Mouse (Mus musculus) myocyte (in vitro differentiated cells): ENCODE measurements around the gene Nt5c. TPM values are rescaled to one million over a fixed set of nuclear protein-coding genes. Genes with fewer than 3 reads are reported as not detected.
"Not testable (repeated sequence)": the region's sequence is repeated elsewhere in the genome, so short reads cannot be mapped to it uniquely, and the experiment has no call there.

Experiments
- H3K27me3 ChIP-seq: one replicate; pipeline ENCODE4 v1.6.1; 2011; ENCODE audit not compliant: control insufficient read depth, insufficient read depth, insufficient read length
- H3K36me3 ChIP-seq: one replicate; pipeline ENCODE4 v1.6.1; 2011; ENCODE audit not compliant: control insufficient read depth, insufficient read depth
- H3K4me2 ChIP-seq: one replicate; pipeline ENCODE4 v1.6.1; 2011; ENCODE audit warnings: low read depth, control low read depth
- H3K4me3 ChIP-seq: one replicate; pipeline ENCODE4 v1.5.1; 2011; ENCODE audit warnings: mild to moderate bottlenecking, control low read depth, moderate library complexity
- H3K79me2 ChIP-seq: one replicate; pipeline ENCODE4 v1.6.1; 2011; ENCODE audit not compliant: control insufficient read depth, insufficient read depth
- H3ac ChIP-seq: one replicate; pipeline ENCODE4 v1.6.1; 2011; ENCODE audit not compliant: control insufficient read depth, insufficient read length
- CEBPB ChIP-seq: IDR thresholded peaks from 2 replicates; pipeline ENCODE4 v1.6.1; 2011; ENCODE audit warnings: mild to moderate bottlenecking, moderate library complexity; ENCODE audit not compliant: poor library complexity, insufficient read depth, severe bottlenecking
- E2F4 ChIP-seq: IDR thresholded peaks from one replicate; pipeline ENCODE4 v1.6.1; 2011; ENCODE audit warnings: mild to moderate bottlenecking, control low read depth, moderate library complexity; ENCODE audit not compliant: insufficient read depth
- MAX ChIP-seq: IDR thresholded peaks from one replicate; pipeline ENCODE4 v1.6.1; 2011; ENCODE audit warnings: low read depth, mild to moderate bottlenecking, control low read depth
- MYOD1 ChIP-seq, 3 experiments: IDR thresholded peaks; one replicate each; pipeline ENCODE4 v1.6.1; 2011; ENCODE audit warnings: control low read depth in 2 of 3, low read depth in 2 of 3, mild to moderate bottlenecking in 2 of 3, moderate library complexity in 1 of 3; ENCODE audit not compliant: insufficient read length in 2 of 3, control insufficient read depth in 1 of 3
- MYOG ChIP-seq, 3 experiments: IDR thresholded peaks; one replicate each; pipeline ENCODE4 v1.6.1; 2011; ENCODE audit warnings: control low read depth in 2 of 3, low read depth in 2 of 3, mild to moderate bottlenecking in 2 of 3; ENCODE audit not compliant: insufficient read length in 2 of 3, control insufficient read depth in 1 of 3, insufficient read depth in 1 of 3
- POLR2A ChIP-seq: IDR thresholded peaks from one replicate; pipeline ENCODE4 v1.6.1; 2011; ENCODE audit warnings: low read depth, mild to moderate bottlenecking, control low read depth, moderate library complexity; ENCODE audit not compliant: insufficient read length
- POLR2AphosphoS2 ChIP-seq: IDR thresholded peaks from one replicate; pipeline ENCODE4 v1.6.1; 2011; ENCODE audit warnings: low read depth, control low read depth; ENCODE audit not compliant: insufficient read length
- REST ChIP-seq: IDR thresholded peaks from one replicate; pipeline ENCODE4 v1.6.1; 2011; ENCODE audit warnings: mild to moderate bottlenecking, control low read depth, moderate library complexity; ENCODE audit not compliant: insufficient read depth, insufficient read length
- SRF ChIP-seq: IDR thresholded peaks from one replicate; pipeline ENCODE4 v1.6.1; 2011; ENCODE audit warnings: low read depth; ENCODE audit not compliant: control insufficient read depth, insufficient read length
- TCF12 ChIP-seq: IDR thresholded peaks from one replicate; pipeline ENCODE4 v1.6.1; 2011; ENCODE audit warnings: mild to moderate bottlenecking, control low read depth; ENCODE audit not compliant: poor library complexity, insufficient read depth, severe bottlenecking
- TCF3 ChIP-seq: IDR thresholded peaks from one replicate; pipeline ENCODE4 v1.6.1; 2011; ENCODE audit warnings: low read depth, control low read depth; ENCODE audit not compliant: insufficient read length
- USF1 ChIP-seq: IDR thresholded peaks from one replicate; pipeline ENCODE4 v1.6.1; 2011; ENCODE audit warnings: low read depth, mild to moderate bottlenecking, control low read depth, moderate library complexity
- polyA plus RNA-seq: library from polyadenylated mRNA; unstranded; fragments of >200 nt; fragmentation: generic; extraction: Trizol; gene quantifications from one replicate; pipeline ENCODE4 v1.2.1, GENCODE M21; 2012; ENCODE audit warnings: missing spikeins

Gene Nt5c
- polyA plus RNA-seq, 1 experiment = 64.0 TPM

DNA sequence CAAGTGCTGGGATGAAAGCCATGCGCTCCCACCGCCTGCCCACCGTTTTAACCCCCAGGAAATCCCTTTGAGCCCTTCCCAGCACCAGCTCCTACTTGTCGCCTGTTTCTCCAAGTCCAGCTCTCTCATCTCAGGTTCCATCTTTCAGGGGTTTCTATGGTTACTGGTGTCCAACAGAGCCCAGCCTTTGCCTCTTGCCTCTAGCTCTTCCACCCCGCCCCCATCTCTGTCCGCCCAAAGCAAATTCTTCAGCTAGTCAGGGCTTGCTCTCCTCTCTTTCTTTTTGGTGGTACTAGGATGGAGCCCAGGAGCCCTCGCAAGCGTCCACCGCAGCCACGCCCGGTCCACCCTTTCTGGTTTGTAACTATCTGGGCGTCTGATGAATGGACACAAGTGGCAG is 6.5 kb downstream of the Nt5c start:
- no peak overlapping the region for H3K4me3 ChIP-seq
- no peak overlapping the region for H3K4me2 ChIP-seq
- no peaks in the 10 kb centered on the region for H3K79me2 ChIP-seq
- H3K27me3 ChIP-seq = no peaks in the 10 kb centered on the region
- H3K36me3 ChIP-seq = peaks cover 7% of the 10 kb centered on the region
- no peak for TF ChIP-seq TCF12
- TF ChIP-seq E2F4 = no peak
- no peak for TF ChIP-seq POLR2A
- TF ChIP-seq MYOD1 (IDR thresholded peaks at IDR 0.05; ENCODE audit: control insufficient read depth in 1 of 3, insufficient read length in 2 of 3, low read depth in 2 of 3) = no peak
- no peak for TF ChIP-seq POLR2AphosphoS2
- no peak for TF ChIP-seq MAX
- TF ChIP-seq SRF = no peak
- TF ChIP-seq REST = no peak
- no peak for TF ChIP-seq CEBPB
- no peak for TF ChIP-seq MYOG (IDR thresholded peaks at IDR 0.05; ENCODE audit: control insufficient read depth in 1 of 3, insufficient read depth in 1 of 3, insufficient read length in 2 of 3, low read depth in 2 of 3)
- TF ChIP-seq USF1 = no peak
- no peak for TF ChIP-seq TCF3
- no peak overlapping the region for H3ac ChIP-seq

- TF ChIP-seq TCF3 = no peak
- no peak for TF ChIP-seq MAX
- TF ChIP-seq POLR2AphosphoS2 = no peak
- no peak for TF ChIP-seq TCF12
- TF ChIP-seq MYOD1 (IDR thresholded peaks at IDR 0.05; ENCODE audit: control insufficient read depth in 1 of 3, insufficient read length in 2 of 3, low read depth in 2 of 3) = no peak
- TF ChIP-seq POLR2A = no peak
- no peak for TF ChIP-seq REST
- no peak for TF ChIP-seq SRF
- no peak for TF ChIP-seq MYOG (IDR thresholded peaks at IDR 0.05; ENCODE audit: control insufficient read depth in 1 of 3, insufficient read depth in 1 of 3, insufficient read length in 2 of 3, low read depth in 2 of 3)
- no peak overlapping the region for H3K4me3 ChIP-seq
- no peak overlapping the region for H3ac ChIP-seq
- H3K79me2 ChIP-seq = no peaks in the 10 kb centered on the region
- H3K36me3 ChIP-seq = peaks cover 4% of the 10 kb centered on the region
- no peaks in the 10 kb centered on the region for H3K27me3 ChIP-seq
- H3K4me2 ChIP-seq = no peak overlapping the region
Measured at GRCm38 (mm10) chr11:115483726-115484125, 7.9 kb downstream of the Nt5c start.

- H3K27me3 ChIP-seq = no peaks in the 10 kb centered on the region
- no peak overlapping the region for H3K4me3 ChIP-seq
- peaks cover 4% of the 10 kb centered on the region for H3K36me3 ChIP-seq
- TF ChIP-seq MYOD1 (IDR thresholded peaks at IDR 0.05; ENCODE audit: control insufficient read depth in 1 of 3, insufficient read length in 2 of 3, low read depth in 2 of 3) = peak in 2 of 3 experiments; percentile 5 to 60
- TF ChIP-seq POLR2AphosphoS2 = no peak
- no peaks in the 10 kb centered on the region for H3K79me2 ChIP-seq
- H3ac ChIP-seq = no peak overlapping the region
- no peak overlapping the region for H3K4me2 ChIP-seq
Measured at GRCm38 (mm10) chr11:115483278-115483677, 8.4 kb downstream of the Nt5c start.

GRCm38 (mm10) chr11:115481553-115482259 is 10.0 kb downstream of the Nt5c start:
- Histone ChIP-seq H3K79me2 (no peaks in the 10 kb centered on the region), H3K36me3 (peaks cover 4% of the 10 kb centered on the region), H3ac (no peak overlapping the region), H3K27me3 (no peaks in the 10 kb centered on the region), H3K4me3 (no peak overlapping the region), H3K4me2 (no peak overlapping the region)
- TF ChIP-seq MYOD1 (IDR thresholded peaks at IDR 0.05; ENCODE audit: control insufficient read depth in 1 of 3, insufficient read length in 2 of 3, low read depth in 2 of 3) = no peak
- TF ChIP-seq USF1 = no peak
- TF ChIP-seq E2F4 = no peak
- TF ChIP-seq SRF = no peak
- no peak for TF ChIP-seq MAX
- TF ChIP-seq REST = no peak
- TF ChIP-seq POLR2AphosphoS2 = no peak
- no peak for TF ChIP-seq CEBPB

DNA sequence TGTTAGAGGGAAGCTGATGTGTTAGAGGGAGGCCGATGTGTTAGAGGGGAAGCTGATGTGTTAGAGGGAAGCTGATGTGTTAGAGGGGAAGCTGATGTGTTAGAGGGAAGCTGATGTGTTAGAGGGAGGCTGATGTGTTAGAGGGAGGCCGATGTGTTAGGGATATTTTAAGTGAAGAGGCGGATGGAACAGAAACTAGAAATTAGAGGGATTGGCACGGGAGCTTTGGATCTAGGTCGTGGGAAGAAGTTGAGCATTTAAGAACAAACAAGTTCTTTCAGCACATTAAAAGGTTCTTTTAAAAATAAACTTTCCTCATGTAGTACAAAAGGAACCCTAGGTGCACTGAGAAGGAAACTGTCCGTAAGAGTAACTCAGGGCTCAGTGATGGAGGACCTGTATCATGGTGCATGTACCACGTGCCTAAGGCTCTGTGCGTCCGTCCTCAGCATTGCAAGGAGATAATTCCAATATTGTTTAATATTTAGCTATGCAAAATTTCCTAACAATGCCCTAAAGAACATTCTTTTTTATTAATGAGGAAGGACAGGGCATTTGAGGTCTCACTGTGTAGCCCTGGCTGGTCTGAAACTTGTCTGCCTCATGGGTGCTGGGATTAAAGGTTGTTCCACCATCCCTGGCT is 13.2 kb downstream of the Nt5c start:
- Histone ChIP-seq H3ac (no peak overlapping the region), H3K79me2 (no peaks in the 10 kb centered on the region), H3K36me3 (peaks cover 4% of the 10 kb centered on the region), H3K27me3 (no peaks in the 10 kb centered on the region), H3K4me3 (no peak overlapping the region), H3K4me2 (no peak overlapping the region)
- no peak for TF ChIP-seq USF1
- TF ChIP-seq POLR2A = no peak
- TF ChIP-seq TCF12 = no peak
- TF ChIP-seq MAX = no peak
- TF ChIP-seq SRF = no peak
- no peak for TF ChIP-seq MYOG (IDR thresholded peaks at IDR 0.05; ENCODE audit: control insufficient read depth in 1 of 3, insufficient read depth in 1 of 3, insufficient read length in 2 of 3, low read depth in 2 of 3)
- no peak for TF ChIP-seq TCF3
- no peak for TF ChIP-seq E2F4
- no peak for TF ChIP-seq MYOD1 (IDR thresholded peaks at IDR 0.05; ENCODE audit: control insufficient read depth in 1 of 3, insufficient read length in 2 of 3, low read depth in 2 of 3)
- TF ChIP-seq CEBPB = no peak
- no peak for TF ChIP-seq REST

DNA sequence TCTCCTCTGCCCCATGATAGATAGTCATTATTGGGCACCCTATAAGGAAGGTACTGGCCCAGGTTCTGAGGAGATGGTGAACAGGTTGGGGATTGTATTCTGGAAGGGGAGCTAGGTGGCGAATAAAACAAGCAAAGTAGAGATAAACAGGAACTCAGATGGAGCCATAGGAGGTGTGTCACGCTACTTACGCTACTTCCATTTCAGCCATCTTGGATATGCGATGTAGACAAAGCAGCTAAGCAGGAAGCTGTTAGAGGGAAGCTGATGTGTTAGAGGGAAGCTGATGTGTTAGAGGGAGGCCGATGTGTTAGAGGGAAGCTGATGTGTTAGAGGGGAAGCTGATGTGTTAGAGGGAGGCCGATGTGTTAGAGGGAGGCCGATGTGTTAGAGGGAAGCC is 14.3 kb downstream of the Nt5c start:
- not testable (repeated sequence) for H3K79me2 ChIP-seq, H3K4me3 ChIP-seq, H3K27me3 ChIP-seq, H3ac ChIP-seq, H3K36me3 ChIP-seq
- H3K4me2 ChIP-seq = peak overlapping the region; percentile 65

- Histone ChIP-seq H3K4me2 (peak overlapping the region; percentile 65), H3K4me3 (peak overlapping the region; percentile 73)
- not testable (repeated sequence) for H3K79me2 ChIP-seq, H3K27me3 ChIP-seq, H3K36me3 ChIP-seq, H3ac ChIP-seq
Measured at GRCm38 (mm10) chr11:115476630-115477029, 15.0 kb downstream of the Nt5c start.
